In genomic region chr2:166439847-166440775, GRCm38 (mm10) we compare ENCODE assay signal across 9 mouse cellular contexts.
DNase-seq lines count a peak whose midpoint lies in the region; ATAC-seq and TF ChIP-seq lines count a peak whose summit lies in the region.
"Had no signal": no experiment of that assay in that cellular context is flagged by ENCODE, and none has a peak within 500 bp of the region (broad histone marks: within the 10 kb centered on the region; RNA-seq: fewer than 3 reads in every experiment).

No protein-coding gene starts in this region.

- intact Hi-C loops in gastrocnemius, postnatal 36 days (cut with DNase I) = loop anchor here (5.0 kb wide), 2 partner anchors 328 to 353 kb away; no protein-coding TSS in a partner anchor

- peak; percentile 35 for DNase-seq in gastrocnemius, postnatal 10 days
- no peak for DNase-seq in gastrocnemius, postnatal 36 days
- peak in 1 of 2 experiments; percentile 22 for DNase-seq in spleen, adult 2 months (ENCODE audit: low read depth in 1 of 2, low spot score in 2 of 2)
- DNase-seq in spleen, postnatal 4 days (ENCODE audit: low spot score in 2 of 2) = no peak
- peak; percentile 55 for DNase-seq in forelimb bud, embryonic 11.5 days (ENCODE audit: low read depth, low spot score)
- no peak for DNase-seq in spleen, adult 12 weeks (ENCODE audit: low spot score)
- no peak for DNase-seq in cerebellum, adult 2 months

- no peak overlapping the region for H3K27ac ChIP-seq in spleen, adult 2 months (ENCODE audit: insufficient read depth, low read length)
- H3K27ac ChIP-seq in cerebellum, adult 2 months (ENCODE audit: insufficient read depth, low read length) = no peak overlapping the region
- H3K27ac ChIP-seq: heart, embryonic 13.5 days had no signal

- no peak for TF ChIP-seq POLR2A in spleen, adult 2 months (IDR thresholded peaks at IDR 0.05; ENCODE audit: low read depth, low read length)
- no peak for TF ChIP-seq POLR2A in cerebellum, adult 2 months (IDR thresholded peaks at IDR 0.05; ENCODE audit: borderline replicate concordance, insufficient read depth, low read length)

- H3K27me3 ChIP-seq in spleen, adult 2 months (ENCODE audit: control insufficient read depth, insufficient read depth, low read length) = no peaks in the 10 kb centered on the region
- H3K27me3 ChIP-seq in cerebellum, adult 2 months (ENCODE audit: control insufficient read depth, insufficient read depth, low read length) = no peaks in the 10 kb centered on the region
- H3K27me3 ChIP-seq: heart, embryonic 13.5 days had no signal

- H3K4me1 ChIP-seq in spleen, adult 2 months (ENCODE audit: control insufficient read depth, insufficient read depth, insufficient read length) = no peaks in the 10 kb centered on the region
- H3K4me1 ChIP-seq in cerebellum, adult 2 months (ENCODE audit: control insufficient read depth, insufficient read depth, low read length) = no peaks in the 10 kb centered on the region

- peak; percentile 4; the same call in 1 of the 2 replicates for TF ChIP-seq CTCF in spleen, adult 2 months (IDR thresholded peaks at IDR 0.05; ENCODE audit: extremely low read depth, insufficient read depth, insufficient read length, insufficient replicate concordance)
- no peak for TF ChIP-seq CTCF in cerebellum, adult 2 months (IDR thresholded peaks at IDR 0.05; ENCODE audit: borderline replicate concordance, insufficient read depth, low read depth, low read length)

- WGBS in spleen, adult 2 months = 79% methylated on average over 13 of the region's 13 CpGs
- 51% methylated on average over 13 of the region's 13 CpGs for WGBS in cerebellum, adult 2 months

- no peak overlapping the region for H3K4me3 ChIP-seq in spleen, adult 2 months (ENCODE audit: extremely low read depth, insufficient read depth, insufficient read length)
- no peak overlapping the region for H3K4me3 ChIP-seq in cerebellum, adult 2 months (replicated peaks; ENCODE audit: insufficient read depth, low read depth, low read length)
- H3K4me3 ChIP-seq: heart, embryonic 13.5 days had no signal

- peak; percentile 50; the same call in 1 of the 2 replicates for ATAC-seq in megakaryocyte-erythroid progenitor cell, adult 5-6 weeks (replicated peaks; ENCODE audit: low FRiP score, low TSS enrichment, poor library complexity, severe bottlenecking)

- H3K36me3 ChIP-seq in spleen, adult 2 months (ENCODE audit: control insufficient read depth, insufficient read depth, low read length) = no peaks in the 10 kb centered on the region
- H3K36me3 ChIP-seq: heart, embryonic 13.5 days had no signal

Comparison
In these comparisons a context has a peak if more than half of its experiments do, and no peak if none do; other contexts are left out.
1. DNase-seq: peak in gastrocnemius, postnatal 10 days (single experiment) and forelimb bud, embryonic 11.5 days (single experiment); none in gastrocnemius, postnatal 36 days (0 of 2), spleen, postnatal 4 days (0 of 2), spleen, adult 12 weeks (single experiment) and cerebellum, adult 2 months (0 of 2).